Mouse (Mus musculus): Measurements from ENCODE around the gene Gm17651. TPM values are rescaled to one million over a fixed set of nuclear protein-coding genes. Genes with fewer than 3 reads are reported as not detected.

Gene Gm17651
- polyA plus RNA-seq, 1 experiment from 2014 or later: not detected

Small RNA genes within 50 kb of the gene (microRNA-seq; reads per million reads assigned to microRNA genes)
- gene Mir7225: not detected

Other genes with a start within 250 kb of the Gm17651 start
- gene Chd1l, start 64.5 kb downstream of the Gm17651 start, polyA plus RNA-seq (2015; fragmentation: Nextera tagmentation; extraction: Ambion mirVana): 16.5 and 19.2 TPM in 2 replicates
- gene Fmo5, start 45.9 kb downstream of the Gm17651 start, polyA plus RNA-seq (2015; fragmentation: Nextera tagmentation; extraction: Ambion mirVana): 8.2 and 11.5 TPM in 2 replicates
- gene Prkab2, start 16.5 kb downstream of the Gm17651 start, polyA plus RNA-seq (2015; fragmentation: Nextera tagmentation; extraction: Ambion mirVana): 7.7 and 8.9 TPM in 2 replicates
- 21.3 and 24.0 TPM in 2 replicates for gene Pde4dip, start 214.0 kb upstream of the Gm17651 start, polyA plus RNA-seq (2015; fragmentation: Nextera tagmentation; extraction: Ambion mirVana)
- 139 and 143 TPM in 2 replicates for gene Sec22b, start 226.5 kb upstream of the Gm17651 start, polyA plus RNA-seq (2015; fragmentation: Nextera tagmentation; extraction: Ambion mirVana)